Mouse (Mus musculus) MEL (cell line): ENCODE results near the gene Taok2. TPM values are rescaled to one million over a fixed set of nuclear protein-coding genes. Genes with fewer than 3 reads are reported as not detected.

Experiments
- DNase-seq: peaks from one replicate; pipeline ENCODE4 v3.0.0; 2011; ENCODE audit warnings: low read depth, low spot score
- H3K27ac ChIP-seq: 2 replicates; pipeline ENCODE4 v1.5.1; 2012; ENCODE audit warnings: low read depth, mild to moderate bottlenecking, control low read depth, low read length, moderate library complexity; ENCODE audit not compliant: control insufficient read depth
- H3K27me3 ChIP-seq, 2 experiments: fragments of 150-350 bp in 1 of 2; sonication (generic) in 1 of 2; 2 replicates each; pipeline ENCODE4 v1.6.1; 2012; ENCODE audit warnings: low read length in 2 of 2, mild to moderate bottlenecking in 2 of 2, improper control_type of control experiment in 1 of 2, moderate library complexity in 1 of 2; ENCODE audit not compliant: insufficient read depth in 2 of 2, control insufficient read depth in 1 of 2
- H3K36me3 ChIP-seq, 2 experiments: 2 replicates each; pipeline ENCODE4 v1.6.1; 2012 to 2014; ENCODE audit warnings: low read length in 2 of 2, improper control_type of control experiment in 1 of 2, inconsistent platforms in 1 of 2, mild to moderate bottlenecking in 1 of 2; ENCODE audit not compliant: insufficient read depth in 2 of 2, control insufficient read depth in 1 of 2
- H3K4me1 ChIP-seq, 2 experiments: fragments of 150-350 bp in 1 of 2; sonication (generic) in 1 of 2; 2 replicates each; pipeline ENCODE4 v1.6.1; 2012; ENCODE audit warnings: low read length in 2 of 2, improper control_type of control experiment in 1 of 2, mild to moderate bottlenecking in 1 of 2; ENCODE audit not compliant: insufficient read depth in 2 of 2, control insufficient read depth in 1 of 2
- H3K4me3 ChIP-seq, 2 experiments: fragments of 150-350 bp in 1 of 2; sonication (generic) in 1 of 2; 2 replicates each; pipeline ENCODE4 v1.5.1; 2012; ENCODE audit warnings: low read depth in 2 of 2, low read length in 2 of 2, mild to moderate bottlenecking in 2 of 2, moderate library complexity in 2 of 2, control low read depth in 1 of 2, improper control_type of control experiment in 1 of 2; ENCODE audit not compliant: control insufficient read depth in 1 of 2, insufficient read depth in 1 of 2
- H3K79me2 ChIP-seq: 2 replicates; pipeline ENCODE4 v1.6.1; 2012; ENCODE audit warnings: mild to moderate bottlenecking, low read length, moderate library complexity; ENCODE audit not compliant: control insufficient read depth, poor library complexity, insufficient read depth
- H3K9ac ChIP-seq: 2 replicates; pipeline ENCODE4 v1.6.1; 2012; ENCODE audit warnings: low read depth, mild to moderate bottlenecking, control low read depth, low read length, moderate library complexity; ENCODE audit not compliant: control insufficient read depth, poor library complexity, severe bottlenecking
- H3K9me3 ChIP-seq: fragments of 150-350 bp; sonication (generic); replicated peaks from 2 replicates; pipeline ENCODE4 v1.6.1; 2012; ENCODE audit warnings: mild to moderate bottlenecking, low read length, improper control_type of control experiment, moderate library complexity; ENCODE audit not compliant: insufficient read depth
- CHD1 ChIP-seq: IDR thresholded peaks from 2 replicates; pipeline ENCODE4 v1.6.1; 2012; ENCODE audit warnings: low read depth, mild to moderate bottlenecking, inconsistent platforms, low read length, improper control_type of control experiment
- CTCF ChIP-seq, 3 experiments: IDR thresholded peaks in 2 of 3; conservative IDR thresholded peaks in 1 of 3; 2 replicates each; pipeline ENCODE4 v1.5.1; 2011 to 2012; ENCODE audit warnings: low read length in 3 of 3, low read depth in 2 of 3, mild to moderate bottlenecking in 2 of 3, improper control_type of control experiment in 1 of 3, inconsistent platforms in 1 of 3, mixed read lengths in 1 of 3, moderate library complexity in 1 of 3; ENCODE audit not compliant: control insufficient read depth in 1 of 3, insufficient read depth in 1 of 3, poor library complexity in 1 of 3, severe bottlenecking in 1 of 3
- EP300 ChIP-seq, 2 experiments: IDR thresholded peaks; 2 replicates each; pipeline ENCODE4 v1.6.1; 2011; ENCODE audit warnings: improper control_type of control experiment in 2 of 2, low read length in 2 of 2, low read depth in 1 of 2, mild to moderate bottlenecking in 1 of 2
- KAT2A ChIP-seq: conservative IDR thresholded peaks from 2 replicates; pipeline ENCODE4 v1.6.1; 2012; ENCODE audit warnings: low read depth, low read length, improper control_type of control experiment, inconsistent platforms
- MAX ChIP-seq: IDR thresholded peaks from 2 replicates; pipeline ENCODE4 v1.6.1; 2011; ENCODE audit warnings: low read length, improper control_type of control experiment
- MEF2A ChIP-seq: IDR thresholded peaks from 2 replicates; pipeline ENCODE4 v1.6.1; 2014; ENCODE audit warnings: low read depth, mild to moderate bottlenecking, inconsistent platforms, low read length, improper control_type of control experiment; ENCODE audit not compliant: poor library complexity, insufficient replicate concordance, severe bottlenecking; ENCODE audit errors: extremely low read depth
- MYC ChIP-seq: IDR thresholded peaks from 2 replicates; pipeline ENCODE4 v1.6.1; 2011; ENCODE audit warnings: low read depth, mild to moderate bottlenecking, low read length, improper control_type of control experiment, moderate library complexity
- NELFE ChIP-seq: IDR thresholded peaks from 2 replicates; pipeline ENCODE4 v1.6.1; 2011; ENCODE audit warnings: low read depth, low read length, improper control_type of control experiment
- NRF1 ChIP-seq: IDR thresholded peaks from 2 replicates; pipeline ENCODE4 v1.6.1; 2014; ENCODE audit warnings: low read depth, mild to moderate bottlenecking, inconsistent platforms, low read length, improper control_type of control experiment, moderate library complexity; ENCODE audit not compliant: poor library complexity, insufficient read depth, severe bottlenecking
- POLR2AphosphoS2 ChIP-seq: IDR thresholded peaks from 2 replicates; pipeline ENCODE4 v1.6.1; 2011; ENCODE audit warnings: low read length, improper control_type of control experiment
- SIN3A ChIP-seq: IDR thresholded peaks from 2 replicates; pipeline ENCODE4 v1.6.1; 2012; ENCODE audit warnings: low read length, improper control_type of control experiment, inconsistent platforms
- SMC3 ChIP-seq: IDR thresholded peaks from 2 replicates; pipeline ENCODE4 v1.6.1; 2011; ENCODE audit warnings: low read depth, low read length, improper control_type of control experiment
- TAL1 ChIP-seq: IDR thresholded peaks from 2 replicates; pipeline ENCODE4 v1.6.1; 2012; ENCODE audit warnings: mild to moderate bottlenecking, inconsistent platforms, low read length, moderate library complexity, mixed read lengths
- TBP ChIP-seq: IDR thresholded peaks from 2 replicates; pipeline ENCODE4 v1.8.0; 2011; ENCODE audit warnings: low read depth, low read length, improper control_type of control experiment
- TCF12 ChIP-seq: IDR thresholded peaks from 2 replicates; pipeline ENCODE4 v1.6.1; 2014; ENCODE audit warnings: low read depth, mild to moderate bottlenecking, inconsistent platforms, low read length, improper control_type of control experiment, moderate library complexity
- UBTF ChIP-seq: IDR thresholded peaks from 2 replicates; pipeline ENCODE4 v1.6.1; 2012; ENCODE audit warnings: low read depth, mild to moderate bottlenecking, inconsistent platforms, low read length, improper control_type of control experiment, moderate library complexity, borderline replicate concordance; ENCODE audit not compliant: insufficient read depth
- USF1 ChIP-seq: IDR thresholded peaks from 2 replicates; pipeline ENCODE4 v1.6.1; 2014; ENCODE audit warnings: low read depth, mild to moderate bottlenecking, inconsistent platforms, low read length, improper control_type of control experiment, moderate library complexity
- USF2 ChIP-seq, 2 experiments: IDR thresholded peaks; 2 replicates each; pipeline ENCODE4 v1.6.1; 2011 to 2012; ENCODE audit warnings: improper control_type of control experiment in 2 of 2, low read length in 2 of 2, borderline replicate concordance in 1 of 2, inconsistent platforms in 1 of 2, low read depth in 1 of 2, mild to moderate bottlenecking in 1 of 2; ENCODE audit not compliant: insufficient read depth in 1 of 2
- ZKSCAN1 ChIP-seq: IDR thresholded peaks from 2 replicates; pipeline ENCODE4 v1.6.1; 2012; ENCODE audit warnings: low read depth, mild to moderate bottlenecking, inconsistent platforms, low read length, improper control_type of control experiment, moderate library complexity
- ZNF384 ChIP-seq: IDR thresholded peaks from 2 replicates; pipeline ENCODE4 v1.6.1; 2012; ENCODE audit warnings: low read depth, mild to moderate bottlenecking, inconsistent platforms, low read length, improper control_type of control experiment
- polyA plus RNA-seq, 2 experiments: library from polyadenylated mRNA; stranded (reverse) in 1 of 2; unstranded in 1 of 2; fragments of >175 nt in 1 of 2; fragments of >200 nt in 1 of 2; gene quantifications; 2 replicates each; pipeline versions ENCODE4 v1.2.1 to v1.2.4; 2012; ENCODE audit warnings: low replicate concordance in 2 of 2, low read depth in 1 of 2; ENCODE audit not compliant: insufficient read length in 2 of 2, insufficient read depth in 1 of 2, missing spikeins in 1 of 2
- total RNA-seq: library from RNA; depleted of rRNA; stranded (reverse); fragments of 300-350 nt; gene quantifications from 2 replicates; pipeline ENCODE4 v1.2.3, GENCODE M21; 2012

Gene Taok2
- total and polyA plus RNA-seq, 3 experiments: 29.0 to 52.3 (median 34.2) TPM

GRCm38 (mm10) chr7:126825952-126826351 is 58.6 kb downstream of the Taok2 start:
- H3K27me3 ChIP-seq: no peaks in the 10 kb centered on the region
- no peaks in the 10 kb centered on the region for H3K36me3 ChIP-seq
- no peak for TF ChIP-seq USF2 (IDR thresholded peaks at IDR 0.05; ENCODE audit: borderline replicate concordance in 1 of 2, insufficient read depth in 1 of 2, low read depth in 1 of 2, low read length in 2 of 2)
- H3K9ac ChIP-seq: no peak overlapping the region
- H3K4me1 ChIP-seq: peaks cover 2 to 8% of the 10 kb centered on the region in 2 experiments; a peak in 2 of 4 replicates
- no peaks in the 10 kb centered on the region for H3K9me3 ChIP-seq
- no peak overlapping the region for H3K4me3 ChIP-seq
- no peak overlapping the region for H3K27ac ChIP-seq
- no peaks in the 10 kb centered on the region for H3K79me2 ChIP-seq
- DNase-seq: no peak

GRCm38 (mm10) chr7:126825403-126825802 is 59.1 kb downstream of the Taok2 start:
- Histone ChIP-seq H3K27ac (no peak overlapping the region), H3K4me1 (peaks cover 2 to 8% of the 10 kb centered on the region in 2 experiments; a peak in 2 of 4 replicates), H3K79me2 (no peaks in the 10 kb centered on the region), H3K9me3 (no peaks in the 10 kb centered on the region), H3K9ac (no peak overlapping the region), H3K4me3 (no peak overlapping the region), H3K27me3 (no peaks in the 10 kb centered on the region), H3K36me3 (no peaks in the 10 kb centered on the region)
- TF ChIP-seq ZKSCAN1 (no peak), SIN3A (peak; percentile 72), SMC3 (0 out of 2 replicates have a peak, but pooled peaks have one; percentile 8), CTCF (IDR thresholded peaks at IDR 0.05 in 2 of 3, conservative IDR thresholded peaks at IDR 0.05 in 1 of 3; ENCODE audit: control insufficient read depth in 1 of 3, insufficient read depth in 1 of 3, low read depth in 2 of 3, low read length in 3 of 3, poor library complexity in 1 of 3, severe bottlenecking in 1 of 3) (no peak), ZNF384 (peak; percentile 92)
- DNase-seq: peak; percentile 62

- no peak for TF ChIP-seq ZKSCAN1
- TF ChIP-seq TCF12: no peak
- TF ChIP-seq UBTF: no peak
- TF ChIP-seq NRF1: no peak
- no peak for TF ChIP-seq TAL1
- TF ChIP-seq MYC: no peak
- no peak for TF ChIP-seq MEF2A
- TF ChIP-seq NELFE: no peak
- TF ChIP-seq CHD1: no peak
- TF ChIP-seq MAX: no peak
- TF ChIP-seq EP300 (IDR thresholded peaks at IDR 0.05; ENCODE audit: low read depth in 1 of 2, low read length in 2 of 2): no peak
- no peak for TF ChIP-seq TBP
- TF ChIP-seq POLR2AphosphoS2: no peak
- TF ChIP-seq KAT2A: no peak
- no peak for TF ChIP-seq USF1
- TF ChIP-seq CTCF (IDR thresholded peaks at IDR 0.05 in 2 of 3, conservative IDR thresholded peaks at IDR 0.05 in 1 of 3; ENCODE audit: control insufficient read depth in 1 of 3, insufficient read depth in 1 of 3, low read depth in 2 of 3, low read length in 3 of 3, poor library complexity in 1 of 3, severe bottlenecking in 1 of 3): no peak
- no peak for DNase-seq
- no peaks in the 10 kb centered on the region for H3K27me3 ChIP-seq
- no peaks in the 10 kb centered on the region for H3K79me2 ChIP-seq
- no peak overlapping the region for H3K4me3 ChIP-seq
- no peaks in the 10 kb centered on the region for H3K36me3 ChIP-seq
- H3K9me3 ChIP-seq: no peaks in the 10 kb centered on the region
- no peak overlapping the region for H3K27ac ChIP-seq
- peaks cover 2 to 8% of the 10 kb centered on the region in 2 experiments; a peak in 2 of 4 replicates for H3K4me1 ChIP-seq
- no peak overlapping the region for H3K9ac ChIP-seq
These were observed 60.6 kb downstream of the Taok2 start for GRCm38 (mm10) chr7:126823940-126824339.
